Mouse (Mus musculus) layer of hippocampus, adult 8-10 months (tissue): ENCODE data around the gene Samd4b. TPM values are rescaled to one million over a fixed set of nuclear protein-coding genes. Genes with fewer than 3 reads are reported as not detected.
"Not testable (repeated sequence)": the region's sequence is repeated elsewhere in the genome, so short reads cannot be mapped to it uniquely, and the experiment has no call there.

ENCODE experiments used
- DNase-seq, 2 experiments: peaks; one replicate each; pipeline ENCODE4 v3.0.0; 2022; ENCODE audit warnings: low spot score in 2 of 2
- total RNA-seq, 4 experiments: library from RNA; stranded (reverse); gene quantifications; 2 replicates each; pipeline ENCODE4 v1.2.4; 2022

Samd4b gene
- total RNA-seq, 4 experiments from 2014 or later = 62.6 to 73.9 (median 66.2) TPM

- not testable (repeated sequence) for DNase-seq
Observed at GRCm38 (mm10) chr7:28509121-28509520, 88.8 kb downstream of the Samd4b start.

GRCm38 (mm10) chr7:28505585-28505984 lies 92.4 kb downstream of the Samd4b start:
- DNase-seq = no peak

DNA sequence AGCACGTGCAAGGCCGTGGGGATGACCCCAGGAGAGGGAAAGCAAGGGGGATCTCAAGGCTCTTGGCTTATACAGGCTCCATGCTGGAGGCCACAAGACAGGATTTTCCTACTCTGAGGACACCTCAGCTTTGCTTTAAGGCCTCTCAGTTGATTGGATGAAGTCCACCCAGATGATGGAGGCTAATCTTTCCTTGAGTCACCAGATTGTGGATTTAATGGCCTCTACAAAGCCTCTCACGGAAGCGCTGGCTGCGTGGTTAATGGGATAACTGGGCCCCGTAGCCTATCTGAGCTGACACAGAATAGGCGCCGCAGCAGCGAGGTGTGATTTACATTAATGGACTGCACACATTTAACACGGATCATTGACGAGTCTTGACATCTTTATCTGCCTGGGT lies 102.5 kb downstream of the Samd4b start:
- no peak for DNase-seq

GRCm38 (mm10) chr7:28492310-28492709 lies 105.6 kb downstream of the Samd4b start:
- no peak for DNase-seq

DNA sequence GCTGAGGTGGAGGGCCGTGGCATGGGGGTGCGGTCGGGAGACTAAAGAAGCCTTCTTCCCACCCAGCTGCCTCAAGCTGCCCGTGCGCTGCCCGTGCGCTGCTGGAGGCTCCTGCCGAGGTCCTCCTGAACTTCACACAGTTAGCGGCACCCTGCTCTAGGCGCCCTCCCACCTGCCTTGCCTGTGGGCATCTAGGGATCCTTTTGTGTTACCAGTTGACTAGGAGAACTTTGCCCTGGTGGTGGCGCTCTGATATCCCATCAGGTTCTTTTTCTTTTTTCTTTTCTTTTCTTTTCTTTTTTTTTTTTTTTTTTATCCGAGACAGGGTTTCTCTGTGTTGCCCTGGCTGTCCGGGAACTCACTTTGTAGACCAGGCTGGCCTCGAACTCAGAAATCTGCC lies 107.0 kb downstream of the Samd4b start:
- DNase-seq = no peak

GRCm38 (mm10) chr7:28490410-28490809 lies 107.5 kb downstream of the Samd4b start:
- no peak for DNase-seq

DNA sequence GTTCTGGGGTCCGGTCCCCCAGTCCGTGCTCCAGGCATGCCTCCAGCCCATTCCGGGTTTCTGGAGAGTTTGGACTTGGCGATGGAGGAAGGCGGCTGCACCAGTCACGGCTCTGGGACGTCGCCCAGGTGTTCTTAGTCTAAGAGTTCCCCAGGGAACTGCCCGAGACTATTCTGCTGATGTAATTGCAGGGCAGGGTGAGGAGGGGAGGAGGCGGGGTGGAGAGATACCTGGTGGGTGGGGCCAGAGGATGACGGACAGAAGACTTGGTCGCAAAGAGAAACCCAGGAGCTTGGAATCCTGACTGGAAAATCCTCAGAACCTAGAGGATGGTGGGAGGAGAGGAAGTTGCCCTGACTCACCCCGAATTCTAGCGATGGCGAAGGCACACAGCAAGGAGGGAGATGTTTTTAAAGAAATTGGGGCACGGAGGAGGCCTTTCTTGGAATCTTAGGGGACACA lies 109.9 kb downstream of the Samd4b start:
- peak in 1 of 2 experiments; percentile 15 for DNase-seq

GRCm38 (mm10) chr7:28484192-28484591 lies 113.8 kb downstream of the Samd4b start:
- DNase-seq = no peak

- DNase-seq = peak in 1 of 2 experiments; percentile 33
Observed at GRCm38 (mm10) chr7:28482854-28483253, 115.1 kb downstream of the Samd4b start.

GRCm38 (mm10) chr7:28478854-28479253 lies 119.1 kb downstream of the Samd4b start:
- no peak for DNase-seq

- no peak for DNase-seq
Observed at GRCm38 (mm10) chr7:28477363-28477762, 120.6 kb downstream of the Samd4b start.

- DNase-seq = no peak
Observed at GRCm38 (mm10) chr7:28476191-28476590, 121.8 kb downstream of the Samd4b start.

- DNase-seq = no peak
Observed at GRCm38 (mm10) chr7:28467213-28467751, 130.7 kb downstream of the Samd4b start.

DNA sequence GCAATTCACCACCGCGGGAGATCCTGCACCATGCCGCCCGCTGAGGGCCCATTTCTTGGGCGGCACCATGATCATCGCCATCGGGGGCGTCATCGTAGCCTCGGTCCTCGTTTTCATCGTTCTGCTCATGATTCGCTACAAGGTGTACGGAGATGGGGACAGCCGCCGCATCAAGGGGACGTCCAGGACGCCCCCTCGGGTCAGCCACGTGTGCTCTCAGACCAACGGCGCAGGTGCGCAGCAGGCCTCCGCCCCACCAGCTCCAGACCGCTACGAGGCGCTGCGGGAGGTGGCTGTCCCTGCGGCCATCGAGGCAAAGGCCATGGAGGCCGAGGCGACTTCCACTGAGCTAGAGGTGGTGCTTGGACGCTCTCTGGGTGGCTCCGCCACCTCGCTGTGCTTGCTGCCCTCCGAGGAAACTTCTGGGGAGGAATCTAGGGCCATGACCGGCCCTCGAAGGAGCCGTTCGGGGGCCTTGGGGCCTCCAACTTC lies 131.2 kb downstream of the Samd4b start:
- DNase-seq = no peak

DNA sequence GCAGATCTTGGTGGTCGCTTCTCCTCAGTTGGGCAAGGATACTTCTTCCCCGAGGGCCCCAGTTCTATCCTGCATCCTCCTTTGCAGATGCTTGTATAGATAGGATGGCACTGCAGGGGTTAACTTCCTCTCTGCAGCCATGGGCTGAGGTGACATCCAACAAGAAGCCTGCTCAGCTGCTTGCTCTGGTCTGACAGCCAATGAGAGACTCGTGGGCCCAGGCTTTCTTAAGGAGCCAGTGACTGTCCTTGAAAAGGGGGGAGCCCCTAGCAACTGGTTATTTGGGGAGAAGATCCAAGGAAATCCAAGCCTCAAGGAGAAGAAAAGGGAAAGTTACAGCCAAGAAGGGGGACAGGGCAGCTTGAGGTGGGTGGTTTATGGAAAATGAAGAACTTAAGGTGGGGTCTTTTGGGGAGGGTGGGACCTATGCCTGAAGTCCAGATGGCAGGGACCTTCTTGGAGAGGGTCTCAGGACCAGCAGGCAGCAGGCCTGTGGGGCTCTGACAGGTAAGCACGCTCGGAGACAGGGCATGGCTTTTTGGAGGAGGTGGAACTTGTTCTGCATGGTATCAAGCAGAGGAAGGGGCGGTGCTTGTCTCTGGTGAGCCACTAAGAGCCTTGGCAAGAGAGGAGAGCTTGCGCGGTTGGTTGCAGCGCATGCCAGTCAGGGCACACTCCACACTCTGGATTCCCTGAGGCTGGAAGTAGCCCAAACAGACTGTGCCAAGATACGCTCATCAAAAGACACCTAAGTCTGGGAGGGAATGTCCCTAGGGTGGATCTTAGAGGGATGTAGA lies 133.3 kb downstream of the Samd4b start:
- DNase-seq = peak; percentile 90 to 91

- no peak for DNase-seq
Observed at GRCm38 (mm10) chr7:28462769-28463168, 135.2 kb downstream of the Samd4b start.

- no peak for DNase-seq
Observed at GRCm38 (mm10) chr7:28460361-28460760, 137.6 kb downstream of the Samd4b start.

DNA sequence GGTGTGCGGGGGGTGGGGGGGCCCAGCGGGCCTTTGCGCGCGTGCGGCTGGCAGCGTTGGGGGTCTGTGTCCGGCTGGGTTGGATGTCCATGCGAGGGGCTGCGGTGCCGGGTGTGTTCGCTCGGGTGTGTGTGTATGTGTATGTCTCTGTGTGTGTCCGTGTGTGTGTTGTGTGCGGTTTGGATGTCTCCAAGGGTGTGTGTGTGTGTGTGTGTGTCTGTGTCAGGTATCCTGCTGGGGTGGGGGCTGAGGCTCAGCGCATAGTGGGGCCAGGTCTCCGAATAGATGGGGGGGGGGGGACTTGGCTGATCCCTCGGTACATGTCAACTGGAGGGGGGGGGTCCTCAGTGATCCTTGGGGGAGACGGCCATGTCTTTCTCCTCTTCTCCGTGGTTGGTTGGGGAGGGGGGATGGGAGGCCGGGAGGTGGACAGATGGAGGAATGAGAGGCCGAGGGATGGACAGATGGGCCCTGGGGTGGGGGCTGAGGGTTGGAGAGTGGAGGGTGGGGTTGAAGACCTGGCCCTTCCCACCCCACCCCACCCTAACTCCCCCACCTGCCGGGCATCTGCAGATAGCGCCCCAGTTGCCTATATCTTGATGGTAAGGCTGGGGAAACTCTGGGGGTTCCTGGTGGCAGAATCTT lies 145.5 kb downstream of the Samd4b start:
- DNase-seq = no peak

GRCm38 (mm10) chr7:28451531-28452360 lies 146.2 kb downstream of the Samd4b start, which contains the start of gene Lrfn1:
Gene Lrfn1, plus strand, starts transcription at chr7:28451980.
- DNase-seq = no peak

GRCm38 (mm10) chr7:28447865-28448820 lies 149.8 kb downstream of the Samd4b start:
- DNase-seq = no peak
